Mouse (Mus musculus): ENCODE data around the gene Cntn5. TPM values are rescaled to one million over a fixed set of nuclear protein-coding genes. Genes with fewer than 3 reads are reported as not detected.

Gene Cntn5
- polyA plus RNA-seq, 1 experiment from 2014 or later = 0.63 TPM

DNA sequence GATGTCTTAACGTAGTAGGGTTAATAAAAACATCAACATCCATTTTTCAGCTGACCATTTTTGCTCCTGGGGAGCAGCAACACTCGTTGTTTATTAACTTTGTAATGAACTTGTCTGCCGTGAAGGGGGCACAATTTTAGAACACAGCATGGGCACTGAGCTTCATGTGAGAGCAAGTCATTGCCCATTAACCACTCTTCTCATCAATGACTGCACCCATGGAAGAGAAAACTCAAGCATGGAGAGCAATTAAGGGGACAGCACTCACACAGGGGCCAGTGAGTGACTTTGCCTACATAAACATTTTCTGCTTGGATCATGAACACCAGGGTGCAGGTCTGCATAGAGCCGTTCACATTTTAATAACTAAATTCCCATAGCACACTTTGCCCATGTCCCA, 831.2 kb downstream of the Cntn5 start:
- H3K9me3 ChIP-seq (replicated peaks) = no peaks in the 10 kb centered on the region
- DNase-seq (ENCODE audit: low spot score) = no peak
- no peaks in the 10 kb centered on the region for H3K27me3 ChIP-seq (ENCODE audit: low read depth, poor library complexity, severe bottlenecking)
- H3K27ac ChIP-seq (replicated peaks) = no peak overlapping the region
- H3K4me1 ChIP-seq = no peaks in the 10 kb centered on the region
- no peak overlapping the region for H3K4me3 ChIP-seq
- 73% methylated on average over 4 of the region's 4 CpGs for WGBS
- no peaks in the 10 kb centered on the region for H3K36me3 ChIP-seq

DNA sequence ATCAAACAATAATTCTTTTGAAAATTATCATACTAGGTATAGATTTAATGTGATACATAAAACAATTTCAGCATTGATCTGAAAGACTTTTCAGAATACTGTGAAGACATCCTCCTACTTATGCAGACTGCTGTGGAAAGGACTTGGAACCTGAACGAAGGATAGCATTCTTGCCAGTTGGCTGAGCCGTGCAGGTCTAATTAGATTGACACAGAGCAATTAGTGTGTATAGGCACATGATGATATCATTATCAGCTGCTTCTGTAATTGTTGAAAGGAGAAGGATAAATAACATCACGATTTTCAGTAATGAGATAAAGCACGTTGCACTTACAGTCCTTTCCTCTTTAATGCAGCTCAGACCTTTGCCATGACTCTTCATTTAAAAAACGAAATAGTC, 831.7 kb downstream of the Cntn5 start:
- Histone ChIP-seq H3K9me3 (replicated peaks) (no peaks in the 10 kb centered on the region), H3K27ac (replicated peaks) (no peak overlapping the region), H3K4me3 (no peak overlapping the region), H3K27me3 (ENCODE audit: low read depth, poor library complexity, severe bottlenecking) (no peaks in the 10 kb centered on the region), H3K4me1 (no peaks in the 10 kb centered on the region), H3K36me3 (no peaks in the 10 kb centered on the region)
- no peak for DNase-seq (ENCODE audit: low spot score)
- 78% methylated on average over 5 of the region's 5 CpGs for WGBS

DNA sequence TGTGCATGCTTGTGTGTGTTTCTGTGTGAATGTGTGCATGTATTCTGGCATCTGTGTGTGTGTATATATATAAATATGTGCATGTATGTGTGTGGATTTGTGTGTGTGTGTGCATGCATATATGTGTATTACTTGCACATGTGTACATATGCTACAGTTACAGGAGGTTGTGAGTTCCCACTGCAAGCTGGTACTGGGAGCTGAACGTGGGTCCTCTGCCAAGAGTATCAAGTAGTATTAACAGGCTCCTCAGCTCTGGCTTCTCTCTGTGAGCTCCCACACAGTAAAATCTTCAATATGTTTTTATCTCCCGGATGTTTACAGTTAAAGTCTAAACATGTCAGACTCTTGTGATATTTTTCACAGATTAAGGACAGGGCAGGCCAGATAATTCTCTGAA, 833.3 kb downstream of the Cntn5 start:
- Histone ChIP-seq H3K36me3 (no peaks in the 10 kb centered on the region), H3K27me3 (ENCODE audit: low read depth, poor library complexity, severe bottlenecking) (no peaks in the 10 kb centered on the region), H3K4me3 (no peak overlapping the region), H3K4me1 (no peaks in the 10 kb centered on the region), H3K9me3 (replicated peaks) (no peaks in the 10 kb centered on the region), H3K27ac (replicated peaks) (no peak overlapping the region)
- no peak for DNase-seq (ENCODE audit: low spot score)
- WGBS = 83% methylated on average over 2 of the region's 2 CpGs

DNA sequence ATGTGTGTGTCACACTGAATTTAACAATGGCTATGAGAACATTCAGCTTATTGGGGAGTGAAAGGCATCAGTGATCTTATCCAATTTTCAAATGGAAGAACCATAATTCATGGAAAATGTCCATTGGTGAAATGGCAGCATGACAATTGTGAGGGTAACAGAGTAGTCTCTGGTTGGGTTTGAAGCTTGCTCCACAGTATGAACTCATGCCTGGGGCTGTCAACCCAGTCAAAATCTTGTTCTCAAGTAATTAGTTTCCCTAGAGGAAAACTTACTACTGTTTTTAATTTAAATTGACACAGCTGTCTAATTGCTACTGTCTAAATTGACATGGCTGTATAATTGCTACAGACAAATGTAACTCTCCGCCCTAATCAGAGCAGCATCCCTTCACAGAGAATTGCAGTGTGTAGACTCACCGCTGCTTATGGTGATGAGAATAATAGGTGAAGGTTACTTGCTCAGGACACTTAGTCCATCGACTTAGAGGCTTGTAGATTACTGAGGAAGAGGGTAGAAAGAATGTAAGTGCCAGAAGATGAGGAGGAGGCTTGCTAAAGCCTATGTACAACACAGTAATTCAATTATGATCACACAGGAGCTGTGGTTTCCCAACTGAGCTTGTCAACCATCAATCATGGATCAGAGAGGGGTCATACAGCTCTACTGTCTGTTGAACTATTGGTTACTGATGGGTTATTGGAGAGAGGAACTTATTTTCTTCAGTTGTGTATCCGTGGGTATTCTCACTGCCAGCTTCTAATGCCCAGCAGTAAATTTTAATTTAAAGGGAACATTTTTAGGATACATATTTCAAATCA, 859.4 kb downstream of the Cntn5 start:
- 88% methylated on average over 4 of the region's 4 CpGs for WGBS
- H3K27ac ChIP-seq (replicated peaks) = no peak overlapping the region
- H3K36me3 ChIP-seq = no peaks in the 10 kb centered on the region
- H3K4me3 ChIP-seq = no peak overlapping the region
- no peak for DNase-seq (ENCODE audit: low spot score)
- H3K4me1 ChIP-seq = no peaks in the 10 kb centered on the region
- H3K9me3 ChIP-seq (replicated peaks) = no peaks in the 10 kb centered on the region
- H3K27me3 ChIP-seq (ENCODE audit: low read depth, poor library complexity, severe bottlenecking) = no peaks in the 10 kb centered on the region

DNA sequence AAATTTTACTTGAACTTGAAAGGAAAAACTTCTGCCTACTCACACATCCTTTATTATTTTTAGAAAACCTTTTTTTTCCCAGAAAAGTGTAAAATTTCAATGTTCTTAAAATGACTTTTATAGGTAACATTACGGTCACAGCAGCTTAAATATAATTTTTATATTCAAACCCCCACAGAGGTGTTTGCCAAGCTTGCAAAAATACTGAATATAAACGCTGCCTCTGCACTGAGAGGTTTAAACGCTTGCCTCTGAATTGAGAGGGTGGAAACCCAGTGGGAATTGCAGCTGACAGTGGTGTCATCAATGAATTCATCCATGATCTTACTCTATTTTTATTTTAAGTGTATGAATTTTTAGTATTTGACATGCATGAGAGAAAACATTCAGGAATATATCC, 861.6 kb downstream of the Cntn5 start:
- H3K9me3 ChIP-seq (replicated peaks) = no peaks in the 10 kb centered on the region
- H3K4me3 ChIP-seq = no peak overlapping the region
- DNase-seq (ENCODE audit: low spot score) = no peak
- no peaks in the 10 kb centered on the region for H3K36me3 ChIP-seq
- no peaks in the 10 kb centered on the region for H3K27me3 ChIP-seq (ENCODE audit: low read depth, poor library complexity, severe bottlenecking)
- 82% methylated on average over 3 of the region's 3 CpGs for WGBS
- no peak overlapping the region for H3K27ac ChIP-seq (replicated peaks)
- no peaks in the 10 kb centered on the region for H3K4me1 ChIP-seq

DNA sequence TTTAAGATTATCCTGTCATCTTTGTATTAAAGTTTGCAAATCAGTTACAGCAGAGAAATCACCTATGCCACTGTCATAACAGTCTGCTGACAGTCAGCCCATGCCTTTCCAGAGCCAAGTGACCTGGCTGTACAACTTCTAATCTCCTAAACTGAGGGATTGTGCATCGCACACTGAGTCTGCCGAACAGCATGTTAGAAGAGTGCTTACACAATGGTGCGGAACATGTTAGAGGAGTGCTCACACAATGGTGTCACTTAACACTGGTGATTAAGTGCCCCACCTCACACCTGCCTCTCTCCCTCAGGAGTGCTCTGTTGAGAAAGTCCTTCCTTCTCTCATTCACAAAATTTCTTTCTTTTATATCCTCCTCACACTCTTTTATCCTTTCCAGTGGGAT, 889.4 kb downstream of the Cntn5 start:
- Histone ChIP-seq H3K9me3 (replicated peaks) (no peaks in the 10 kb centered on the region), H3K36me3 (no peaks in the 10 kb centered on the region), H3K27me3 (ENCODE audit: low read depth, poor library complexity, severe bottlenecking) (no peaks in the 10 kb centered on the region), H3K4me3 (no peak overlapping the region), H3K4me1 (no peaks in the 10 kb centered on the region), H3K27ac (replicated peaks) (no peak overlapping the region)
- 82% methylated on average over 3 of the region's 3 CpGs for WGBS
- no peak for DNase-seq (ENCODE audit: low spot score)

DNA sequence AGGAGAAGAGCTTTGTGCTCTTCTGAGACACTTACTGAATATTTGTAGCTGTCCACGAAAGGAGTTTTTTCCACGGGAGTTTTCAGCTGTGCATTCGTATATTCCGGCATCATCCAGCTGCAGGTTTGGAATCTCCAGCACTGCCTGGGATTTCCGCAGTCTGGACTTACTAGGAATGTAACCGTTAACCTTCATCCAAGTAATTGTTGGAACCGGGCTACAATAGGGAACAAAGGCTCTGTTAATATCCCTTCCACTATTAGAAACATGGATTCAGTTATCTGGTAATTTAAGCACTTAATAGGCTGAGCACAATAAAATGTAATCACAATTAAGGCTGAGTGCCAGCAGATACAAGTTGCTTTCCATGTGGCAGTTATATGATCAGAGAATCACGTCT, 920.5 kb downstream of the Cntn5 start:
- Histone ChIP-seq H3K27ac (replicated peaks) (no peak overlapping the region), H3K27me3 (ENCODE audit: low read depth, poor library complexity, severe bottlenecking) (no peaks in the 10 kb centered on the region), H3K36me3 (no peaks in the 10 kb centered on the region), H3K4me1 (no peaks in the 10 kb centered on the region), H3K4me3 (no peak overlapping the region), H3K9me3 (replicated peaks) (no peaks in the 10 kb centered on the region)
- 88% methylated on average over 8 of the region's 8 CpGs for WGBS
- no peak for DNase-seq (ENCODE audit: low spot score)

DNA sequence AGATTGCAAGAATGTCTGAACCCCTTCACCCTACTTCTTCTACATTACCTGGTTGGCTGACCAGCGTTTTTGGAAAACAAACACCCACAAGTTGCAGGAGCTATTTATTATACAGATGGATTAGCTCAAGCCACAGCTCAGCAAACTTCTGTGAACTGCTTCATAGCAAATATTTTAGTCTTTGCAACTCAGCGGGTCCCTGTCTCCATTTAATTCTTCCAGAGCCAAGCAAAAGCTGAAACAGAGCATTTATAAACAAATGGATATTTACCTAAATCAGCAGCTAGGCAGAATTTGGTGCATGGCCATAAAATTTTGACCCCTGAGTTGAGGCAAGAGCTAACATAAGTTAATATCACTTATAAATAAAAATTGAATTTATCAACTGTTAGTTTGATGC, 921.4 kb downstream of the Cntn5 start:
- no peak for DNase-seq (ENCODE audit: low spot score)
- WGBS = 84% methylated on average over 2 of the region's 2 CpGs

DNA sequence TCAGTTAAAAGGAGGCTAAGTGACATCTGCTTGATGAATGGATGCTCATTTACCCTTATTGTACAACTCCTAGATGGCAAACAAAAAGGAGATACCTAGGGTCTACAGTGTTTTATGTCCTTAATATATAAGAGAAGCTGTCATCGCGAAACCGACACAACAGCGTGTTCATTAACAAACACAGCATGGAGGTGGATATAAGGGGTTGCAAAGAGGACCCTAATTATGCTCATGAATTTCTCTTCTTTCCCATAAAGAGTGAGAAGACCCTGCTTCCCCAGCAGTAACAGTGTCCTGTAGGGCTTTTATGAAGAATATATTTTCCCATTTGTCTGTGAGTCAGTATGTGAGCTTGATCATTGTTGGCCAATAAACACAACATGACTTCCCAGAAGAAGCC, 939.2 kb downstream of the Cntn5 start:
- Histone ChIP-seq H3K36me3 (no peaks in the 10 kb centered on the region), H3K4me1 (no peaks in the 10 kb centered on the region), H3K27me3 (ENCODE audit: low read depth, poor library complexity, severe bottlenecking) (no peaks in the 10 kb centered on the region), H3K9me3 (replicated peaks) (no peaks in the 10 kb centered on the region), H3K27ac (replicated peaks) (no peak overlapping the region), H3K4me3 (no peak overlapping the region)
- 91% methylated on average over 4 of the region's 4 CpGs for WGBS
- no peak for DNase-seq (ENCODE audit: low spot score)

More for the DNA sequence above, 921.4 kb downstream of the Cntn5 start:
- H3K4me3 ChIP-seq = no peak overlapping the region
- H3K9me3 ChIP-seq (replicated peaks) = no peaks in the 10 kb centered on the region
- H3K27ac ChIP-seq (replicated peaks) = no peak overlapping the region
- H3K4me1 ChIP-seq = no peaks in the 10 kb centered on the region
- H3K27me3 ChIP-seq (ENCODE audit: low read depth, poor library complexity, severe bottlenecking) = no peaks in the 10 kb centered on the region
- no peaks in the 10 kb centered on the region for H3K36me3 ChIP-seq

DNA sequence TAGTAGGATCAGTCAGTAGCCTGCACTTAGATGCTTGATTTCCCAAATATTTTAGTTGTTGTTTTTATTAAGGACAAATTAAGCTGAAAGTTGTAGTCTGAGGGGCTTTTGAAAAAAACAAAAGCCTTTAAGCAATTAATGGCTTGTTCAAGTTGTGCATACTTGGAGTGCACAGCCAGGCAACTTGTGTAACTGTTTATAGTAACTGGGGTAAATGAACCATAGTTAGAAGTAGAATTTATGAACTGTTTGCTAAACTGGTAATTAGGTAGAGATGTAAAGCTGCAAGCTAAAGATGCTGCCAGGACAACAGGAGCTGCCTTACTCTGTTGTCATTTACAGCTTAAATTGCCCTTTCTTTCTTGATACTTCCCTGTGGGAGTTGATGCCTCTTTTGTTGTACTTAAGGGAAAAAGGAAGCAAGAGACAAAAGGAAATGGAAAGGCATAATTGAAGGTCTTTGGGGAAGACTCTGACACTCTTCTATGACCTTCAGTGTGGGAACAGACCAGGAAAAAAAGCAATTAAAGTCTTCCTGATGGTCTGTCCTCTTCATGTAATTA, 943.9 kb downstream of the Cntn5 start:
- DNase-seq (ENCODE audit: low spot score) = no peak
- no peak overlapping the region for H3K4me3 ChIP-seq
- no peaks in the 10 kb centered on the region for H3K27me3 ChIP-seq (ENCODE audit: low read depth, poor library complexity, severe bottlenecking)
- H3K27ac ChIP-seq (replicated peaks) = no peak overlapping the region
- H3K36me3 ChIP-seq = no peaks in the 10 kb centered on the region
- no peaks in the 10 kb centered on the region for H3K4me1 ChIP-seq
- no peaks in the 10 kb centered on the region for H3K9me3 ChIP-seq (replicated peaks)

DNA sequence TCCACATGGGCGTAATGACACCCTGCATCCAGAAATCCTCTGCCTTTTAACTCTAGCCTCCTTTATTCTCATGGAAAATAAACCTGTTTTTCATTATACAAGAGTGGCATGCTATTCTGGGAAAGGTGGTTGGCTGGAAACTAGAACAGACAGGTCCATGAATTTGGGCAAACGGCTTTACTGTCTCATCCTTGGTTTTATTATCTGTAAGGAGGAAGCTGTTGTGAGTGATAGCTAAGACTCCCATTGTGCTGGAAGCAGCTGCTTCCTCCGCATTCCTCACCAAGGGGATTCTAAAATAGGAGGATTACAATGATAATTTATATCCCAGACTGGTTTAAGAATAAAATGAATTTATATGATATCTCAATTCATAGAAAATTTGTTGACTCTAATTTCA, 955.2 kb downstream of the Cntn5 start:
- no peak overlapping the region for H3K4me3 ChIP-seq
- no peaks in the 10 kb centered on the region for H3K36me3 ChIP-seq
- no peaks in the 10 kb centered on the region for H3K9me3 ChIP-seq (replicated peaks)
- no peak for DNase-seq (ENCODE audit: low spot score)
- no peaks in the 10 kb centered on the region for H3K27me3 ChIP-seq (ENCODE audit: low read depth, poor library complexity, severe bottlenecking)
- no peak overlapping the region for H3K27ac ChIP-seq (replicated peaks)
- no peaks in the 10 kb centered on the region for H3K4me1 ChIP-seq
- WGBS = 81% methylated on average over 3 of the region's 3 CpGs

DNA sequence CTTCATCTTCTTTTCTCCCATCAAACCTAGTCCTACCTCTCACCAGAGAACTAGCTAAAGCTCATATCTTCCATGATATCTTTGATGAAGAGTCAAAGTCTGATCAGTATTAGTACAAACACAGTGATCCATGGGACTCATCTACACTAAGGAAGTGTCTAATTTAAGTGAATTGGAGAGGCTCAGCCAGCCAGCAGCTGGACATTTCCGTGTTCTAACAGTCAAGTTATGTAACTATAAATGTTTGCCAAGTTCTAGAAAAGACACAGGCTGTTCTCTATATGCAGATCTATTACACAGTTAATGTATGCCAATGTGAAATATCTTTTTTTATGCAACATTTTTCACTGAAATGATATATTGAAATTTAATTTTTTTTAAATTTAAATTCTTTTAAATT, 959.7 kb downstream of the Cntn5 start:
- no peaks in the 10 kb centered on the region for H3K36me3 ChIP-seq
- no peak for DNase-seq (ENCODE audit: low spot score)
- 79% methylated on average over 1 of the region's 1 CpGs for WGBS
- H3K9me3 ChIP-seq (replicated peaks) = no peaks in the 10 kb centered on the region
- no peaks in the 10 kb centered on the region for H3K27me3 ChIP-seq (ENCODE audit: low read depth, poor library complexity, severe bottlenecking)
- H3K27ac ChIP-seq (replicated peaks) = no peak overlapping the region
- no peaks in the 10 kb centered on the region for H3K4me1 ChIP-seq
- no peak overlapping the region for H3K4me3 ChIP-seq

DNA sequence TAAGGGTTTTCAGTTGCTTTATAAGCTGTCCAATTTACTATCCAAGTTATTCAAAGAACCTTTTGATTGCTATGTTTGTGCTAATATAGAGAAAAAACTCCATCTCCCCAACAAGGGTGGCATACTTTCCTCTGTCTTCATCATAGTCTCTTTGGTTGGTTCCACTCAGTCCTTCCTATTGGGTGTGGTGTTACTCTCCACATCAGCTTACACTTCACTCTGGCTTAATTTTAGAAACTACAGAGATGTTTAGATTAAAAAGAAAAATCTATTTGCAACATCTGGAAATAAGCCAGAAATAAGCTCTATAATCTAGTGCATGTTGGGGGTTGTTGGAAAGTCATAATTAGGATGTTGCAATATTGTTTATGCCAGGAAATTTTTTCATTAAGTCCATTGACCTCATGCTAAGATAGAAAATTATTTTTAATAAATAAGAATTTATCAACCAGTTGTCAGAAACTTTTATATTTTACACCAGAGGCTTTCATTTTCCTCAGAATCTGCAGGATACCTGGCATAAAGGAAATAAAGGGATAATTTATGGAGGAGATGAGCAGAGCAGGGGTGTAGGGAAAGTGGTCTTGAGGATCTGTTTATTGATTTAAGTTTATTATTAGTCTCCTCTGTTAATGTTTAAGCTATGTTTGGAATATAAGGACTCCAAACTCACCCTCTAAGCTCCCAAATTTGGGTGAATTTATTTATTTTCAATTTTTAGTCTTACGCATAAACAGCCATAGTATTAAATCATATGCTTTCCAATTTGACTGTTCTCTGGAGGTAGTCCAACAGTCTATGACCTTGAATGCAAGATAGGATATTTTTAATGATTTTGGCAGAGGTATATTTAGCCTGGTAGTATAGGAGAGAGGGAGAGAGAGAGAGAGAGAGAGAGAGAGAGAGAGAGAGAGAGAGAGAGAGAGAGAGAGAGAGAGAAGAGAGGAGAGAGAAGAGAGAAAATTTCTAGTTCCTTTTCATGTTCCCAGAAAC, 966.8 kb downstream of the Cntn5 start:
- no peak overlapping the region for H3K4me3 ChIP-seq

More for the DNA sequence above, 966.8 kb downstream of the Cntn5 start:
- 83% methylated on average over 1 of the region's 1 CpGs for WGBS
- no peaks in the 10 kb centered on the region for H3K4me1 ChIP-seq
- no peak overlapping the region for H3K27ac ChIP-seq (replicated peaks)
- H3K27me3 ChIP-seq (ENCODE audit: low read depth, poor library complexity, severe bottlenecking) = no peaks in the 10 kb centered on the region
- no peaks in the 10 kb centered on the region for H3K9me3 ChIP-seq (replicated peaks)
- H3K36me3 ChIP-seq = no peaks in the 10 kb centered on the region
- no peak for DNase-seq (ENCODE audit: low spot score)

Measured in midbrain, embryonic 10.5 days (tissue).